Mouse (Mus musculus) lung, postnatal 25 days (tissue): ENCODE data around the gene Klk5.

ENCODE experiments used
- DNase-seq: peaks from one replicate; pipeline ENCODE4 v3.0.0; 2022; ENCODE audit warnings: low spot score

Gene Klk5

DNA sequence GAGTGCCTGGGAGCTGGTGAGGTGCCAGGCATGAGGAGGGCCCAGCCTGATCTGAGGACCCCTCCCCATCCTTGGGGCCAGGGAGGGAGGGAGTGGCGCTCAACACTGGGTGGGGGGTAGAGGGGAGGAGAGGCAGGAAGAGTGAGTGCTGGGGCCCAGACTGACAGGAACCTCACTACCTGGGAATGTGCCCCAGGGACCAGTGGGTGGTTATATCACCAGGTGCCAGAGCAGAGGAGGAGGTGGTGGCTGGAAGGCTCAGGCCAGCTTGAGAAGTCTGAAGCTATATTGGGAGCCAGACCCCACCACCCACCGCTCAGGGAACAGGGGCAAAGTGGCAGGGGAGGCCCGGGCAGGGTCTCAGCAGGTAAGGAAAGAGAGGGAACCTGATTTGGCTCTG, at the start of gene Klk5:
Klk5 (plus strand) TSS at position 271 of the 400 bp plus-strand sequence.
- DNase-seq: no peak

DNA sequence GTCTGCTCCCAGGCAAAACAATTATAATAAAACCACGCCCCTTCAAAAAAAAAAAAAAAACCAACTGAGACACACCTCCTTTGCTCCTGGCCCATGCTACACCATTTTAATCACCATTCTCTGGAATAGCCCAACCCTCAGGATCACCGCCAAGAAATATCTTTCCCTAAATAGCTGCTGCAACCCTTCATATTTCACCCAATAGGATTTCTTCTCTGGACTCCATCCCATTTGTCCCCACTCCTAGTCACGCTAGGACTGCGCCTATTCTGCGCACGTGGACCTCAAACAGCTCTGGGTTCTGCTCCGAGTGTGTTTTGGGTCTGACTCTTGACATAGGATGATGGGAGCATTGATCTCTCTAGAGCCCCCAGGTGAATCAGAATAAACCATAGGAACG, 45.4 kb upstream of the Klk5 start:
- DNase-seq: no peak

DNA sequence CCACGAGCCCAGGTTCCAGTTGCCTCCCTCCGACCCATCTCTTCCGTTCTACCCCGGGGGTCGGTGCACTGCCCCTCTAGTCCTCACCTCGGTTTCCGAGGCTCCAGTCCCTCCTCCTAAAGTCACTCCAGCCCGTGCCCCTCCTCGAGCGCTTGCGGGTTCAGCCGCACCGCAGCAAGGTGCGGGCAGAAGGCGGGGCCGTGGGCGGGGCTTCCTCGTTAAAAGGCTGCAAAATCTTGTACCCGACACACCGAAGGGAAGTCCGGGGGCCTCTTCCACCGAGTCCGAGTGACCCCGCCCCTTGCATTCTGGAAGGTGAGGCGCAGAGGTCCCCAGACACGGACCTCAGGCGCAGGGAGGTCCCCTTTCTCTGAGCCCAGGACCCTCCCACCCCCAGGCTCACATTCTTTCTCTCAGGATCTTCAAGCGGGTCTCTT, 44.4 kb upstream of the Klk5 start, which contains the start of gene Klk8:
Klk8 (plus strand) TSS at position 245 of the 437 bp plus-strand sequence.
- peak; percentile 21 for DNase-seq

DNA sequence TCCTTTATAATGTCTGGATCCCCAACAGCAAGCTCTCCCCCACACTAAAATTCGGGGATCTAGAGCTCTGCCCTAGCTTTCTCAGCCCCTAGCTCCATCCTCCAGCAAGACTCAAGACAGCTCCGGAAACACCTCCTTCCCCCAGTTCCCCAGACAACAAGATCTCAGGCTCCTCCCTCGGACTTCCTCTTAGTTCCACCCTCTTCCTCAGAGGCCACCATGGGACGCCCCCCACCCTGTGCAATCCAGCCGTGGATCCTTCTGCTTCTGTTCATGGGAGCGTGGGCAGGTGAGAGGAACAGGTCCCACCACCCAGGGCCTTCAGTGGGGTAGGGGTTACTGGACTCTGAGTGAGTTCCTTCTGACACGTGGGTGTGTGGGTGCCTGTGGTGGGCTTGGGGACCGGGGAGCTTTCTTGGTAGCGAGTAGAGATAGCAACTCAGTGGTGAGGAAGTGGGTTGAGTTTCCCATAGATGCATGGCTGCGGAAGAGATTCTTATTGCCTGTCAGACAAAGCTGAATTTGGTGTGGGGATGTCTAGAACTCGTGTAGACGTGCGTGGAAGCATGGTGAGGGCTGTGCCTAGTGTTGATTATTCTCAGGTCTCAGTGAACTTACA, 43.8 kb upstream of the Klk5 start:
- DNase-seq: peak; percentile 34

DNA sequence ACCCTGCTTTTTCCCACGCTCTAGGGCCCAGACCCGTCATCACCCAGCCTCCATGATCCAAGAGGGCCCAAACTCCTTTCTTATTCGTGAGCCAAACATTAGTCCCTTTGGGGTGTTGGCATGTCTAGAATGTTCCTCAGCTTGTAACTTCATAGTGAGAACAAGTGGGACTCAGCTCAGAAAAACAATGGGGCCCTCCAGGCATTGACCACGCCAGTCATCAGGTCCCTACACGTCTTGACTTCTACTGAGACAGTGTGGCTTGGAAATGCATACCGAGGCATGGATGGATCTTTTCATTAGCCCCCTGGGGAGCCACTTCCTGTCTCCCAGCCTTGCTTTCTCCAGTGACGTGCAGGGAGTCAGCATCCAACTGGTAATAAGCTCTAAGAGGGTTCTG, 41.9 kb upstream of the Klk5 start:
- DNase-seq: no peak

DNA sequence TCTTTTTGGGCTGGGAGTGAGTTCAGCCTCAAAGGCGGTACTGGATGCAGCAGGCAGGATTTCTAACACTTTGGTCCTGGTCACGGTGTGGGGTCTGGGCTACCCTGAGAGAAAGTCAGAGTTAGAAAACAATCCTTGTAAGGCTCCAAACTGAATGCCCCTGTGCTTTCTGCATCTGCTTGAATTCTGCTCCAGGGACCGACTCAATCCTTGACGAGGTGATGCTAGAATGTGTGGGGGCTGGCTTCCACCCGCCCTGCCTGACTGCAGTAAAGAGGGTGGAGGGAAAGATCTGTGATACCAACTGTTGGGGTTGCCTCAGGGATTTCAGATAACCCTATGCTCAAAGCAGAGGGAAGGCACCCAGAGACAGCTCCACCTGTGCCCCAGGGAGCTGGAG, 30.8 kb upstream of the Klk5 start, which contains the start of gene Klk7:
Klk7 (plus strand) TSS at position 301 of the 400 bp plus-strand sequence.
- DNase-seq: no peak

DNA sequence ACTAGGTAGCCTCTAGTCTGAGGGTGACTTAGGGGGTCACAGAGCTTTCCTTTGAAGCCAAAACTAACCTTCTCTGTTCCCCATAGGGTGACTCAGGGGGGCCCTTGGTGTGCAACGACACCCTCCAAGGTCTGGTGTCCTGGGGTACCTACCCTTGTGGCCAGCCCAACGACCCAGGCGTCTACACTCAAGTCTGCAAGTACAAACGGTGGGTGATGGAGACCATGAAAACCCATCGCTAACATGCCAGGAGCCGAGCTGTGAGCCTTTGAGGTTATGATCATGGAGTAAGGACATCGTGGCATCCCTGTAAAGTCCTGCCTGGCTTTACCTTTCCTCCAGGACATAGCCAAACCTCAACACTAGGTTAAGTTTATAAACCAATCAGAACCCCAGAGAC, 26.6 kb upstream of the Klk5 start:
- no peak for DNase-seq

DNA sequence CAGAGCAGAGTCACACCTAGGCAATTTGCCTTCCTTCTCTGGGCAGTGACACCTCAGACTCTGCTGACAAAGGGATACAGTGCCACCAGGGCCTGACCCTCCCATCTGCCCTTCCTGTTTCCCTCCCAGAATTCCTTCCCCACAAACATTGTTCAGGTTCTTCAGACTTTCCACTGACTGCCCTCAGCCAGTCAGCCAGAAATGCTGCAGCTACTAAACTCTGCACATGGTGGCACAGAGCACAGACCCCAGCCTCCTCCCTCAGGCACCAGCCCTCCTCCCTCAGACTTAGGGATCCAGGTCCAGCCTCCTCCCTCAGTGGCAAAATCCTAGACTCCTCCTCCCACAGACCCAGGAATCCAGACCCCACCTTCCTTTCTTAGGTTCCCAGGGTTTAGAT, 25.0 kb upstream of the Klk5 start:
- DNase-seq: no peak

DNA sequence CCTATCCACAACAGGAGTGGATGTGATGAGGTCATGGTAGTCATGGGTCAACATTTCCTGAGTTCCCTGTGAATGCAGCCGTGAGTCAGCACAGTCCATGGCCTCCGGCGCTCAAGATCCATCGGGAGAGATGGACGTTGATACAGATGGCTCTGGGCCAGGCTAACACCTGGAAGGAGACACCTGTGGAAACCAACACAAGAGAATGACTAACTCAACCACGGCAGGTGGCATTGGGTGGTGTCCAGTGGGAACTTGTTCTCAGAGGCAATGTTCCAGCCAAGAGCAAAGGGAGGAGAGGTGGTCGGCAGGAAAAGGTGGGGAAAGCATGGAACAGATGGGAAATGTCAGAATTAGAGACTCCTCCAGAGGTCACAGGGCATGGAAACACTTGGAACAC, 20.2 kb upstream of the Klk5 start:
- DNase-seq: no peak

DNA sequence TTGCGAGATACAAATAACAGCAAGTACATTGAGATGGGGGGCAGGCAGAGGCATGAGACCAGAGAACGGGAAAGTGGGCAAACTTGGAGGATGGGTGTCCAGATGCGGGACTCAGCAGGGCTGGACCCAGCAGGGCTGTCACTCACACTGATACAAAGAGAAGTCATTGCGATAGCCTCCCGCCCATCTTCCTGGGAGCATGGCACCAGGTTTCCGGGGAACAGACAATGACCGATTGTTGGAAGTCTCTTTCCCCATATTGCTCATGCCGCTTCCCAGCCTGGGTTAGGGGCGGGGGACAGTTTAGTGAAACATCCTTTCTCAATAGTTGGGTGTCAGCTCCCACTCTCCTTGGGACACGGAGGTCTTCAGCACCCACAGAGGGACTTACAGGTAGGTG, 17.6 kb upstream of the Klk5 start, which contains the start of gene Klk6:
Klk6 (plus strand) TSS at position 301 of the 400 bp plus-strand sequence.
- no peak for DNase-seq

DNA sequence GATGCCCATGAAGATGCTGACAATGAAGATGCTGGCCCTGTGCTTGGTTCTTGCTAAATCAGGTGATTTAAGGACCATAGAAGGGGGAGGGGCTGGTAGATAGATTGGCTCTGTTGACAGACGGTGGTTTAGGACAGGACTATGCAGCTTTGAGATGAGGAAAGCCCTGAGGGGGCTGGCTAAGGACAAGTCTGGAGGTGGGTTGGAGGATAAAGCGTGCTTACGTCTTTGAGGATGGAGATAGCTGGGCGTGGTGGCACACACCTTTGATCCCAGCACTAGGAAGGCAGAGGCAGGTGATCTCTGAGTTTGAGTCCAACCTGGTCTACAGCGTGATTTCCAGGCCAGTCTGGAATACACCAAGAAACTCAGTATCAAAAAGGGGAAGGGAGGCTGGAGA, 15.7 kb upstream of the Klk5 start:
- no peak for DNase-seq

DNA sequence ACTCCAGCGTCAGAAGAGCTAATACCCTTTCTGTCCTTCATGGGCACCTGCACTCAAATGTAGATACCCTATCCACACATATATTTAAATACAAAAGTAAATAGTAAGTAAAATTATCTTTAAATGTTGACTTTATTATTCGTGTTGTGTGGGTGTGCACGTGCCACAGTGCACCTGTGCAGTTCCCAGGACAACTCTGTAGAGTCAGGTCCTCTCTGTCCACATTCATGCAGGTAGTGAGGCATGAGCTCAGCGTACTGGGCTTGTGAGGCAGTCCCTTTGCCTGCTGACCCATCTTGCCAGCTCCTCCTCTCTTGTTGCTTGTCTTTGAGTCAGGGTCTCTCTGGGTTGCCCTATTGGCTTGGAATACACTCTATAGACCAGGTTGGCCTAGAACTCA, 14.1 kb upstream of the Klk5 start:
- no peak for DNase-seq

DNA sequence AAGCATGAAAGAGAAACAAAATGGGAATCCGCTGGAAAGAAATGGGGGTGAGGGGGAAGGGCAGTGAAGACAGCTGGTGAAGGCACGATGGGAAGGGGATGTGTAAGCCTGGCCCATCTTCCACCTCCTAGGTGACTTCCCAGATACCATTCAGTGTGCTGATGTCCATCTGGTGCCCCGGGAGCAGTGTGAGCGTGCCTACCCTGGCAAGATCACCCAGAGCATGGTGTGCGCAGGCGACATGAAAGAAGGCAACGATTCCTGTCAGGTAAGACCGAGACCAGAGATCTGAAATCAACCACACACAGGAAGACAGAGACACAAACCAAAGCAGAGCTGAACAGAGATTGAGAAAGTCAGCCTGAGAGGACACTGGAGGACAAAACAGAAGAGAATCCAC, 12.8 kb upstream of the Klk5 start:
- DNase-seq: no peak

DNA sequence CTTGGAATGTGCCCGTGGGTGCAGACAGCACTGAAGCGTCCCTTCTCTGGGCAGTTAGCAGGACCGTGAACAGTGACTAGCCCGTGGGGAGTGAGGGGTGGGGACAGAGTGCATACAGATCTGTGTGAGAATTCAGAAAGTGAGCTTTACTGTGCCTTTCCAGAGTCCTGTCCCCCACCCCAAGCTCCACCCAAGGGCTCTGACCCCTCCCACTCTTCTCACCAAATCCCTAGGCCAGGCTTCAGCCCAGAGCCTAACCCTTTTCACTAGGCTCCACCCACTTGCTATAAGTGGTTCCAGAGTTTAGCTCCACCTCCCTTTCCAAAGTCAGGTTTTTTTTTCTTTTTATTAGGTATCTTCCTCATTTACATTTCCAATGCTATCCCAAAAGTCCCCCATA, 2.0 kb downstream of the Klk5 start:
- DNase-seq: no peak

DNA sequence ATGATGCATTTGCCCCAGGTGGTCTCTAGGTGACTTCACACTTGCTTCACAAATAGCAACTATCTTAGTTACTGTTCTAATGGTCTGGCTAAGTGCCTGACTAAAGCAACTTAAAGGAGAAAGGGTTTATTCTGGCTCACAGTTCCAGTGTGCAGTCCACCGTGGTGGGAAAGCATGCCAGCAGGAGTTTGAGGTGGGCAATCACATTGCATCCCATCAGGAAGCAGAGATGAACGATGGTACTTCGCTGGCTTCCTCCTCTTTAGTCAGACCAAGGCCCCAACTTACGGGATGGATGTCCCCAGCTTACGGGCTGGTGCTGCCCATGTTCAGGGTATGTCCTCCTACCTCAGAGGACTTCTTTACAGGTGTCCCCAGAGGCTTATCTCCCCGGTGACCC, 9.8 kb downstream of the Klk5 start:
- no peak for DNase-seq

DNA sequence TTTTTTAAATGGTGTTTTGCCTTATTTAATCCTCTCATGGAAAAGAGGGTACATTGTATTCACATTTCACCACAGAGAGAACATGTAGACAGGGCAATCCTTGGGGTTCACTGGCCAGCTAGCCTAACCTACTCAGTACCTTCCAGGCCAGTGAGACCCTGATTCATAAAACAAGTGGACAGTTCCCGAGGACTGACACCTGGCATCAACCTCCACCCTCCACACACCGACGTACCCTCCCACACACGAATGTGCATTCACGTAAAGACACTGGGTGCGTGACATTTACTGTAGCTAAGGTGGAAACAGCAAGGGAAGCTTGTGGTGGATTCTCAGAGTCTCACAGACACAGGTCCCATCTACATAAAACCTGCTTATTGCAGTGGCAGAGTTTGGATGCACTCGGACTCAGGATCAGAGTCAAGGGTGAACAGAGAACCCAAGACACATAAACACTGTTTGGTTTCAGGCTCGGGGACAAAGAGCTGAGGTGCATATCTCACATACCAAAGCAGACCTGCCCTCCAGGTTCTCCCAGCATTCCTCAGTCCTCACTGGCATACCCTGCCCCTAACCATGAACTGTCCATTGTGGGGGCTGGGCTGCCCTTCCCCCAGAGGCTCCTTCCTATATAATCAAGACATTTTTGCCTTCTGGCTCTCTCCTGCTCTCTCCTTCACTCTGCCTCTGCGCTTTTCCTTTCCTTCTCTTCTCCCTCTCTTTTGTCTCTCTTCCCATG, 13.0 kb downstream of the Klk5 start:
- DNase-seq: no peak

DNA sequence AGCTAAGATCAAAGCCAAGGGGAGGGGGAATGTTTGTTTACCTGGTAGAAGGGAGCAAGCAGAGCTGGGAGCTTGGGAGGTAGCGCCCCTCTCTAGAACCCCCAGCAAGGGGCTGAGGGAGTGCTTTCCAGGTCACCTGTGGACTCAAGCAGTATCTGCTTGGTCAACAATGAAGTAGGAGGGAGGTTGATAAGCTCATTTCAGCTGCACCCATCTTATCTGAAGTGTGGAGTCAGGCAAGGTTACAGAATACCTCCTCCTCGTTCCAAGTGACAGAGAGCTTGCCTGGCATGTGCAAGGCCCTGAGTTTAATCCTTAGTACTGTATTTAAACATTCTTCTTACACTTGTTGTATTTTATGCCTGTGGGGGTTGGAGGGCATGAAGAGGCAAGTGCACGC, 13.9 kb downstream of the Klk5 start:
- DNase-seq: peak; percentile 4

DNA sequence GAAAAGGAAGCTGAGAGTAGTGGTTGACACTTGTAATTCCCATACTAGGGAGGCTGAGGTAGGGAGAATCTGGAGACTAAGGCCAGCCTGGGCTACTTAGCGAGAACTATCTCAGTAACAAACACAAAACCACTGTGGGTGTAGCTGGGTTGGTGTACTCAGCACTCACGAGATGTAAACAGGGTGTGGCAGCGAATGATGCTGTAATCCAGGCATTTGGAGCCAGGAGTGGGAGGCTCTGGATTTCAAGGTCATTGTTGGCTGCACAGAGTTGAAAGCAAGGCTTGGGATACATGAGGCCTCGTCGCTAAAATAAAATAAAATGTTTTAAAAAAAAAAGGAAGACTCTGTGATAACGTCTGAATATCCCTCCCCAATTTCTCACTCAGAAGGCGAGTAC, 14.5 kb downstream of the Klk5 start:
- no peak for DNase-seq

DNA sequence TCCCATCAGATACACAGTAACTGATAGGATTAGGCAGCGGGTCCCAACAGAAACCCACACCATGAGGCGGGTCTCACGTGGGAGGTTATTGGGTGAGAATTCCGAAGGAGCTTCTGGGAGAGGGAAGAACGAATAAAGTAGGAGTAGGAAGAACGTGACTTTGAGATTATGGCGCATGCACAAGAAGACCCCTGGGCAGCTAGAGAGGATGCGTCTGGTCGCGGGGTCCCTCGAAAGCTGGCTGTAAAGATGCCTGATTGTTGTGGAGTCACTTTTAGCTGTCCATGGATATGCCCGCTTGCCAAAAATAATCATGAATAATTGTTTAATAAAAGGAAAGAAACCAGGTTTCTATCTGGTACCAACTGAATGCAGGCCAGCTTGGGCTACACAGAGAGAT, 15.7 kb downstream of the Klk5 start:
- DNase-seq: no peak

DNA sequence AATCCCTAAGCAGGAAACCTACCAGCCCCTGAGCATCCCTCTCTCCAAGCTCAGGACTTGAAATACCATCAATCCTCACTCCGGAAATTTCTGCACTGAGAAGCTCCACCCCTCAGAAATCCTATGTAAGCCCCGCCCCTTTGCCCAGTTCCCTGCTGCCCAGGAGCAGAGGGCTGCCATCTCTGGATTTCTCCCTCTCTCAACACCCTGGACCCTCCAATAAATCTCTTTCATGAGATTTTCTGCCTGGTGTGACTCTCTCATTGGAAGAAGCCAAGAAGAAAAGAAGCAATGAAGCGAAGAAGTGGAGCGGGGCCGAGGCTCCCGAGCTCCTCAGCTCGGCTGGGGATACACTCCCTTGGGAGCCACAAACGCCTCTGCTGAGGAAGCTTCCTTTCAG, 18.6 kb downstream of the Klk5 start:
- DNase-seq: no peak

DNA sequence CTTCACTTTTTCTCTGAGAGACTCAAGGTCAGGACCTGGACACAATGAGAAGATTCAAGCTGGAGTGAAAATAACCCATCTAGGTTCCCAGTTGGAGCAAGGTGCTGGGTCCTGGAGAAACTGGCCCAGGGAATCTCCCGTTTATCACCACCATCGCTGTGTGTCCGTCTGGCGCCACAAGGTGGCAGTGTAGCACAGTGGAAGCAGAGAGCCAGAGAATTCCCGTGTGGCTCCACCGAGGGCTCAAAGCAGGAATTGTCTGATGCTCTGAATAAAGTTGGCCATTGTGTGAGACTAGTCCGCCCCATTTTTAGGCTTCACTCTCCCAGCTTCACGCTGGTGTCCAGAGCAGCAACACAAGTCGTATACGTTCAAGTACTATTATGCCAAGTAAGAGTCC, 31.5 kb downstream of the Klk5 start:
- DNase-seq: peak; percentile 39

DNA sequence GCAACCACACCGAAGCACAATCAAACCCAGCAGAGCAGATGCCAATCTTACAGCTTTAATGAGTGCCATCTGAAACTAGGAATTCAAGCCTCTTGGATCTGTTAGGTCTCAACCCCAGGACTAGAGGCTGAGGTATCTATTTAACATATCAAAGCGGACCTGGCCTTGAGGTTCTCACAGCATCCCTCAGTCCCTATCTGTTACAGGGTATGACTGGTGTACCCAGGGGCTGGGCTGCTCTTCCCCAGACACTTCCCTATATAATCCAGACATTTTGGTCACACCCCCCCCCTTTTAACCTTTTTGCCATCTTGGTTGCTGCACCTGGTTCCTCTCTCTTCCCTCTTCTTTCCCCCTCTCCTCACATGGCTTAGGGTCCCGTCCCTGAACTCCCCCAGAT, 31.9 kb downstream of the Klk5 start:
- no peak for DNase-seq

DNA sequence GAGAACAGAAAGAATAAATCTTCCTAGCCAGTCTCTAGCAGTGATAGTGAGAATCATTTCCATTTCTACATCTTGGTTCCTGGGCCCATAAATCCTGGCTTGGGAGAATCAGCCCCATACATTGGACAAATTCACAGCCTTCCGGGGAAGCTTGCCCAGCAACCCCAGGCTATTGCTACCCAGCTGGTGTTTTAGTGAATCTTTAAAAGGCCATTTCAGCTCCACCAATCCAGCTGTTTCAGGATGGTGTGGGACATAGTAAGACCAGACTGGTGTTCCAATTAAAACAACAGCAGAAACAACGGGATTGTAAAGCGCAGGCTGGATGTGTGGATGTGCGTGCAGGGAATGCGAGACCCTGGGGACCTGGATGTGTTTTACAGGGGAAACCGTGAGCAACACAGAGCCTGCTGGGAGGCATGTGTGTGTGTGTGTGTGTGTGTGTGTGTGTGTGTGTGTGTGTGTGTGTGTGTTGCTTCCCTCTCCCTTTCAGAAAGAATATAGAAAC, 33.2 kb downstream of the Klk5 start:
- DNase-seq: no peak

DNA sequence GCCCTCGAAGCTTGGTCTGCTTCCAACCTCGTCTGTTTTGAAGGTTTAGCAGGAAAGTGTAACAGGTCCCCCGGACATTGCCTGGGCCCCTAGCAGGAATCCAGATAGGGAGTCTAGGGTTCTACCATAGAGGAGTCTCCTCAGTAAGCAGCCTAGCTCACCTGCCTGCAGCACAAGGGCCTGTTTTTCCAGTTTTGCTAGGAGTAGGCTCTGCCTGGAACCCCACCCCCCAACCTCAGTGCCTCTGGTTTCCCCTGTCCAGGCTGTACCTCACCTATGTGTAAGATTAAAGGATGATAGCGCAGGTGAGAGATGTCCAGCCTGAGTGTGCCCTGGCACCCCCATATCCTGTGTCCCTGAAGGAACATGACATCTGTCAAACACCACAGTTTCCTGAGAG, 34.7 kb downstream of the Klk5 start:
- DNase-seq: no peak
